Mouse (Mus musculus): Measurements from ENCODE around the gene Rasgef1b.

The Rasgef1b gene

DNA sequence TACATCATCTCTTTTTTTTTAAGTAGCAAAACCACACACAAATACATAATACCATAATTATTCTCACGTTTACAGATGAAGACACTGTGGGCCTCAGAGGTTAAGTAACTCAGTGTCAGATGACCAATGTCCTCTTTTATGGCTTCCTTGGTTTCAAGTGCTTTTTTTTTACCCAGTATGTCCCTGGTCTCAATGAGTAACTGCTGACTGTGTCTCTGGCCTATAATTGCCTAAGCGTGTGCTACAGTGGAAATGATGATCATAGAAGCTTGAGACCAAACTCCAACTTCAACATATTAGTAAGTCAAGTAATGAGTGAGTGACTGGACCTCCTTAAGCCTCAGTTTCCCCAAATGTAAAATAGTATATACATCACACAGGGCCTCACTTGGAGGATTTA, 347.2 kb downstream of the Rasgef1b start:
- no peak for DNase-seq (ENCODE audit: low read depth in 2 of 2, low spot score in 2 of 2)

DNA sequence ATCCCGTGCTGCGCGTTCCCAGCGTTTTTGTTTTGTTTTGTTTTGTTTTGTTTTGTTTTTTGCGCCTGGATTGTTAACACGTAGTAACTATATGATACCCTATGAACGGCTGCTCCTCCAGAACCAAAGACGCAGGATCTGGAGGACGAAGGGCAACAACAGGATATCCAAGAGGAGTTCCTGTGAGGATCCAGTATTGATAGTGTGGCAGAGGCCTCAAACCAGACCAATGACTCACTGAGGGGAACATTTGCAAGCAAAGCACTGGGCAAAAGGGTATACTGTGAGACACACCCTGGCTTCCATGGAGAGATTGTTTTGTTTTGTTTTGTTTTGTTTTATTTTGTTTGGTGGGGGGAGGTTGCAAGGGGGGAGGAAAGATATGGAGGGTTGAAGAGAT, 348.0 kb downstream of the Rasgef1b start:
- DNase-seq (ENCODE audit: low read depth in 2 of 2, low spot score in 2 of 2): no peak

GRCm38 (mm10) chr5:99380166-99380565, 348.7 kb downstream of the Rasgef1b start:
- DNase-seq (ENCODE audit: low read depth in 2 of 2, low spot score in 2 of 2): no peak

DNA sequence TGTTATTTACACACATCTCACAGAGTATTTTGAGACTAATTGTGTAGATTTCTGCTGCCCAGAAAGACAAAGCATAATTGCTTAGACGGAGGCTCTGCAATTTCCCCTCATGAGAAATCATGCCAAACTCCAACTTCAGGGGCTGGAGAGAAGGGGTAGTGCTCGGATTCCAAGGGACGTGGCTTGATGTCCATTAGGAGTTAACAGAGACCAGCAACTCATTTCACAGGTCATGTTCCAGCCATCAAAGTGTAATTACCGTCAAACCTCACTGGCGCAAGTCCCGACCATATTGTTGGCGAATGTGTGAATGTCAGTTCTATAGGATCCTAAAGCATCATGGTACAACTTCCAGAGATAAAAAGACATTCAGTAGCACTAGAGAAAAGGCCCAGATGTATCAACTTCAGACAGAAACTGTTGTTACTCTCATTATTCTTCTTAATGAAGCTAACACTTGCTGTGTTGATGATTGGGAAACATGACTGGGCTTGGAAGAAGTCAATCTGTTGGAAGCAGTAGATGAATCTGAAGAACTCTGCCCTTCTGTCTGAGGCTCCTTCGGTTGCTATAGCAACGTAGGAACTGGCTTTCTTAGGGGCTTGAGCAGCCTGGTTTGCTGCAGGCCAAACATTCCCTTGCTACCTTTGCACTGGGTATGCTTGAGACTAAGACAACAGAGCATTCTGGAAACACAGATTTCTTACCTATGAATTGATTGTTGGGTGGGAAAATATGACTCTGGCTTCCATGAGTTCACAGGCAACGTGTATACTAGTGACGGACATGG, 350.2 kb downstream of the Rasgef1b start:
- DNase-seq (ENCODE audit: low read depth in 2 of 2, low spot score in 2 of 2): no peak

DNA sequence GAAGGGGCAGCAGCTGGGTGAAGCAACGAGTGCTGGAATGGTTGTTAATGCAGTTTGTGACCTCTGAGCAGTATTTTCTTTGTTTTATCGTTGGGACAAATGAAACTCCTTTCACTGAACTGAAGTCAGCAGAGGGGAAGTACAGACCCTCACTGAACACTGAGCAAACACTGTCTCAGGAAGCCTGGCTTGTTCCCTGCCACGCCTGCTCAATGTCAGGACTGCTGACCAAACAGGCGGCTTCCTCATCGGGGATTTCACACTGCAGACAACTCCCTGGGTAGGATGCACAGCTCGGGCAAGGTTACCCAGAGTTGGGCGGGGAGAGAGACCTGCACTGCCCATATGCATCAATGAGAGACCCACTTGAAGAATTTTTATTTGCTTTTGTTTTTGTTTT, 353.1 kb downstream of the Rasgef1b start:
- DNase-seq (ENCODE audit: low read depth in 2 of 2, low spot score in 2 of 2): no peak

- no peak for DNase-seq (ENCODE audit: low read depth in 2 of 2, low spot score in 2 of 2)
Observed at GRCm38 (mm10) chr5:99374460-99374859, 354.4 kb downstream of the Rasgef1b start.

DNA sequence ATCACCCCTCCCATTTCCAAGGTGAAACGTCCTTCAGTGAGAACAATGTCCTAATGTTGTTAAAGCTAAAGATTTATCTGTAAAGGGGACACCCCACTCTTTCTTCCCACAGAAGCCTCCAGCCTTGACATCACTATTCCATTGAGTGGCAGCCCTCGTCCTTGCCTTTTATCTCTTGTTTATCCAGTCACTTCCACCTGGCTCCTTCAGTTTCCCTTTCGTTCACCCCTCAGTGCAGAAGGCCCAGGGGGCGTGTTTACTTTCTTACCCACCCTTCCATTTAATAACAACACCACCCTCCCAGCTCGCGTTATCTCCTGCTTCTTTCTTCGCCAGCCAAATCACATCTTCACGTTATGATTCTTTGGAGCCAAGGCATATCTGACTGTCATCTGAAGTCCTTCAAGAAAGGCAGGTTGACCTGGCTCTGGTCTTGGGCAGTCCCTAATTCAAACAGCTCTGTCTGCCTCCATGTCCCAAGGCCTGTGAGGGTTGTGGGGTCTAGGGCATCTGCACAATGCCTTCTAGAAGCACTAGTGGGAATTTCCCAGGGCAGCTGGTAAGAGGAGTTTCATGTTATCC, 355.2 kb downstream of the Rasgef1b start:
- DNase-seq (ENCODE audit: low read depth in 2 of 2, low spot score in 2 of 2): no peak

DNA sequence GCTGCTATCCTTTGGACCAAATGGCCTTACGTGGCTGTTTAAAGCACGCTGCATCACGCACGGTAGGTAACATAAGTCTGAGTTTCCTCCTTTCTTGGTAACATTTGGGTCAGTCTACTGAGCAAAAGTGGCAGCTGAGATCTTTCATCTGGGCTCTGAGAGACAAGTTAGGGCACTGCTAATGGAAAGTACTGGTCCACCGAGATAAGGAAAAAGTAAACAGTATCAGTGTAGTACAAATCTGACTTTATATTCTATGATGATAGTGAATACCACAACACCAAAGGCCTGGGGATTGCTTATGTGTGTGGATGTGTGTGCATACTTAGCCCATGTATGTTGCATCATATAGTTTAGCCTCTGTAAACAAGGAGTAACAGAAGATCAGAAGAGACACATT, 358.2 kb downstream of the Rasgef1b start:
- no peak for DNase-seq (ENCODE audit: low read depth in 2 of 2, low spot score in 2 of 2)

GRCm38 (mm10) chr5:99369256-99369655, 359.6 kb downstream of the Rasgef1b start:
- no peak for DNase-seq (ENCODE audit: low read depth in 2 of 2, low spot score in 2 of 2)

GRCm38 (mm10) chr5:99368615-99369014, 360.2 kb downstream of the Rasgef1b start:
- DNase-seq (ENCODE audit: low read depth in 2 of 2, low spot score in 2 of 2): no peak

DNA sequence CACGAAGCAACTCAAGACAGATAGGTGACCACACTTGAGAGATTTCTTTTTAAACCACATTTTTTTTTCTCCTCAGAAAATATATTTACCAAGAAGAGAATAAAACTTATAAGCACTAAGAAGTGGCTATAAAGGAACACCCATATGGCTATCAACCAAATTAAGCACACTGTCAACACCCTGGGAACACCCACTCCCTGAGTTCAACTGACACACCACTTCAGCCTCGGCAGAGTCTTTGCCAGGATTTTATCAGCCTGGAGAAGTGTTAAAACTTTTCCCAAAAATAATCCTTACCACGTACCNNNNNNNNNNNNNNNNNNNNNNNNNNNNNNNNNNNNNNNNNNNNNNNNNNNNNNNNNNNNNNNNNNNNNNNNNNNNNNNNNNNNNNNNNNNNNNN, 368.3 kb downstream of the Rasgef1b start:
- DNase-seq (ENCODE audit: low read depth in 2 of 2, low spot score in 2 of 2): no peak

GRCm38 (mm10) chr5:99359251-99359650, 369.6 kb downstream of the Rasgef1b start:
- no peak for DNase-seq (ENCODE audit: low read depth in 2 of 2, low spot score in 2 of 2)

- no peak for DNase-seq (ENCODE audit: low read depth in 2 of 2, low spot score in 2 of 2)
Observed at GRCm38 (mm10) chr5:99354640-99355132, 374.2 kb downstream of the Rasgef1b start.

DNA sequence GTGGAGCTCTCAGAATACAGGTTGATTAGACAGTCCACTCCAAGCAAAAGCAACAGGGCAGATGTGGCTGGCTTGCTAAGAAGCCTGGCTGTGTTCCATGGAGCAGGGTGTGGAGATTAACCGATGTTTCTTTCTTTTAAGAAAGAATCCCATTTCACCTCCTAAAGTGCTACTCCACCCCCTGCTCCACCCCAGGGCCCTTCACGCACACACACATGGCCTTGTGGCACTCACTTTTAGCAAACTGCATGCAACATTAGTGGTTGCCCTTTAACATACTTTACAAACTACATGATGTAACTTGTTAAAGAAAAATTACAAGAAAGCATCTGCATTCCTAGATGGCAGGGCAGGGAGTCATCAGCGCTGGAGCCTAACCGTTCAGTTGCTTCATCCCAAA, 378.8 kb downstream of the Rasgef1b start:
- DNase-seq (ENCODE audit: low read depth in 2 of 2, low spot score in 2 of 2): no peak

DNA sequence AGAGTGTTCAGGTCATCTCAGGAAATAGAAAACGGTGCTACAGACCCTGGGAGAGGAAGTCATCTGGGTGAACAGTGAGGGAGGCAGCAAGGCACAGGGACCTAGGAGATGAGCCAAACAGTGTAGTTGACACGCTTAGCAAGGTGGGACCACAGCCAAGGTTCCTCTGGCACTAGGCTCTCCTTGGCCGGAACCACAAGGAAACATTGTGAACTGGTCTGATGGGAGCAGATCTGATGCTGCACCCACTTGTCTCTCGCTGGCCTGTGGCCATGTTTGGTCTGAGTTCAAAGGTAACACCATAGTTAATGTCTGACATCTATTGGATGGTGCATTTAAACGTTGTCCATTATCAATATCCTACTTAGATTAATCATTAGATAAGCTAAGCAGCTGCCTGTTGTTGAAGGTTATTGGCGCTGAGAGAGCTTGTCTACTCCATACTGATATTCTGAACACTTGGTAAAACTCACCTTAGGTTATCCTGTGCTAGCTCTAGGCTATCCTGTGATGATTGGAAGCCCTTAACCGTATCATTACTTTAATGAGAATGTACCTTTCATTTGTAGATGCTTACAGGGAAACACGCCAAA, 380.5 kb downstream of the Rasgef1b start:
- no peak for DNase-seq (ENCODE audit: low read depth in 2 of 2, low spot score in 2 of 2)

DNA sequence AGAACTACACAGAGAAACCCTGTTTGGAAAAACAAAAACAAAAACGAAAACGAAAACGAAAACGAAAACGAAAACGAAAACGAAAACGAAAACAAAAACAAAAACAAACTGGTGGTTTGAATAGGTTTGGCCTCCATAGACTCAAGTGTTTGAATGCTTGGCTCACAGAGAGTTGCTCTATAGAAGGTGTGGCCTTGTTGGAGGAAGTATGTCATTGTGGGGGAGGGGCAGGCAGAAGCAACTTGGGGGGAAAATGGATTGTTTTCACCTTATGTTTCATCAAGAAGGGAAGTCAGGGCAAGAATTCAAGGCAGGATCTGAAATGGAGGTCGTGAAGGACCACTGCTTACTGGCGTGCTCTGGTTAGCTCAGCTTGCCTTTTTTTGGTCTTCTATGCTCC, 386.3 kb downstream of the Rasgef1b start:
- DNase-seq (ENCODE audit: low read depth in 2 of 2, low spot score in 2 of 2): no peak

DNA sequence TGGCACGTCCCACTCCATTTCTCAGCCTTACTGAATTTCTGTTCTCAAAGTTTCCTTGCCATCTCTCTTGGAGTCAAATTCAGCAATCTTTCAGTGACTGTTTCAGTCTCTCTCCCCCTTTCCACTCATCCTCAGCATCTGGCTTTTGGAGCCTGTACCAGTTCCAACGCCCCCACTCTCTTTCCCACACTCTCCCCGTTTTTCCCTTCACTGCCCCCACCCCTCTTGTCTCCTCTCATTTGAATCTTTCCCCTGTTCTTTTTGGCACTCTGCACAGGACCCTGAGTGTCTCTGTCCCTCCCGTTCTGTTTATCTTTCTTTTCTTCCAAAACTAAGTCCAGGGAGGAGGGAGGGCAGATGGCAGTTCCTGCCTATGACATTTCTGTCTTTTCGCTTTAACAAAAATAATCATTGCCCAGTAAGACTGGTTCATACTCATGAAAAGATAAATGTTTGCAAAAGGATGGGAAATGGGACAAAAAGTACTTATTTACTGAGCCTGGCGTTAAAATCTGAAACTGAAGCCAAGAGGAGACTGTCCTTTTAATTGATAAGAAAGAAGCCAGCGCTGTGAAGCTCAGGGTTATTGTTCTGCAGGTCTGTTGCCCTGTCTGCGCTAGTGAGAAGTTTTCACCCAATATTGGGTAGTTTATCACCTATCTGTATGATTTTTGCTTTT, 388.4 kb downstream of the Rasgef1b start:
- DNase-seq (ENCODE audit: low read depth in 2 of 2, low spot score in 2 of 2): no peak

DNA sequence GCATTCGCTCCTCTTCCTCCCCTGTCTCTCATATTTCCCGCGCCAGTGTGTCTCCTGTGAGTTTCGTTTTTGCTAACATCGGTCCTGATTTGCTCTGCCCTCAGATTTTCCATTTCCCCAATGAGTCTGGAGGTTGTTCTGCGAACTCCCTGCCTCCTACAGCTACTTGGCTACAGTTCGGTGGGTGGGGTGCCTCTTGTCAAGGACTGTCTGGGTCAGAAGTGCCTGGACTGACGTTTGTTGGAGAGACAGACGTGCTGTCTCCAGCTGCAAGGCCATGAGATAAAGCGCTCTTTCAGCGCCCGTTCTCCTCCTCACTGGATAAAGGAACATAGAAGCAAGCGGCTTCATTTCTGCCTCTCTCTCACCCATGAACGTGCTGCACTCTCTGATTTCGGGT, 389.1 kb downstream of the Rasgef1b start:
- no peak for DNase-seq (ENCODE audit: low read depth in 2 of 2, low spot score in 2 of 2)

DNA sequence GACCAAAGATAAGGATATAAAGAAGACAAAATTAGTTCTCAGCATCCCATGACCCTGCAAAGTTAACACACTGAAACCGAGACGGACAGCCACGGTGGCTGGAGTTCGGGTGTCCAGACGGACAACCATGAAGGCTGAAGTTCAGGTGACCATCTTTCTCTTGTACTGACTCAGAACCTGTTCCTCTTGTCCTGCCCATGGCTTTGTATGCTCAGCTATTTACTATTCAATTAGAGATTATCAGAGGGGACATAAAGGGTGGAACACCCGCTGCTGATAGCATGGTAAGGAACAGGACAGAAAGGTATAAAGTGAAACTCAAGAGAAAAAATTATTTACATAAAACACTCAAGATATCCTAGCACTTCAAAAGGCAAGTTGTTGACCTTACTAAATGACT, 390.0 kb downstream of the Rasgef1b start:
- DNase-seq (ENCODE audit: low read depth in 2 of 2, low spot score in 2 of 2): no peak

DNA sequence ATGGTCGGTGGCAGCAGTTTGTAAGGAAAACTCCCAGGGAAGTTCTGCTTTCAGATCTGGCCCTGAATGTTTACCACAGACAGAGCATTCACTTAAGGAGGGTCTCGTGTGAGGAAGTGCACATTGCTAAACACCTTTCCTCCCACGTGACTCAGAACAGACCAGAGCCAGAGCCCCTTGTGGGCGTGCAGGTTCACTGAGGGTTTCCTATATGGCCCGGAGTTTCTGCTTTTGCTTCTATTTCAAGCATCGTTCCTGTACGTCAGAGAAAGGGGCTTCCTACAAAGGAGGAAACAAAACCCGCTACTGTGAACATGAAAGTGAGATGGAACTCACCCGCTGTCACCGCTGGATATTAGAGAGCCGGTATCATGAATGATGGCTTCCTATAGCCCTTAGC, 392.4 kb downstream of the Rasgef1b start:
- peak; percentile 3 to 13 for DNase-seq (ENCODE audit: low read depth in 2 of 2, low spot score in 2 of 2)

- DNase-seq (ENCODE audit: low read depth in 2 of 2, low spot score in 2 of 2): no peak
Observed at GRCm38 (mm10) chr5:99334017-99334416, 394.8 kb downstream of the Rasgef1b start.

GRCm38 (mm10) chr5:99332021-99332420, 396.8 kb downstream of the Rasgef1b start:
- DNase-seq (ENCODE audit: low read depth in 2 of 2, low spot score in 2 of 2): no peak

All from CD8-positive naive resting alpha-beta T cell, adult 2 months (primary cell).